Mouse (Mus musculus): Measurements from ENCODE around the gene Xkr7. TPM values are rescaled to one million over a fixed set of nuclear protein-coding genes. Genes with fewer than 3 reads are reported as not detected.

Xkr7 gene
- polyA plus RNA-seq, 1 experiment: not detected

- Histone ChIP-seq H3K27me3 (replicated peaks) (peaks cover 12% of the 10 kb centered on the region), H3K36me3 (replicated peaks; ENCODE audit: low read length) (no peaks in the 10 kb centered on the region), H3K4me3 (replicated peaks) (no peak overlapping the region), H3K9me3 (no peaks in the 10 kb centered on the region), H3K4me1 (peaks cover 15% of the 10 kb centered on the region)
- TF ChIP-seq GATA1 (IDR thresholded peaks at IDR 0.05; ENCODE audit: borderline replicate concordance, low read length) (no peak), FLI1 (IDR thresholded peaks at IDR 0.05; ENCODE audit: low read length) (no peak)
These were observed 52.2 kb downstream of the Xkr7 start for GRCm38 (mm10) chr2:153083824-153084223.

GRCm38 (mm10) chr2:153084261-153084976 lies 52.8 kb downstream of the Xkr7 start:
- Histone ChIP-seq H3K36me3 (replicated peaks; ENCODE audit: low read length) (no peaks in the 10 kb centered on the region), H3K4me3 (replicated peaks) (no peak overlapping the region), H3K27me3 (replicated peaks) (peaks cover 8% of the 10 kb centered on the region), H3K4me1 (peaks cover 15% of the 10 kb centered on the region), H3K9me3 (no peaks in the 10 kb centered on the region)
- TF ChIP-seq GATA1 (IDR thresholded peaks at IDR 0.05; ENCODE audit: borderline replicate concordance, low read length) (no peak), FLI1 (IDR thresholded peaks at IDR 0.05; ENCODE audit: low read length) (no peak)

GRCm38 (mm10) chr2:153085556-153085955 lies 53.9 kb downstream of the Xkr7 start:
- no peak for TF ChIP-seq FLI1 (IDR thresholded peaks at IDR 0.05; ENCODE audit: low read length)

GRCm38 (mm10) chr2:153086166-153086565 lies 54.5 kb downstream of the Xkr7 start:
- no peak overlapping the region for H3K4me3 ChIP-seq (replicated peaks)
- peaks cover 4% of the 10 kb centered on the region for H3K27me3 ChIP-seq (replicated peaks)
- H3K4me1 ChIP-seq: peaks cover 26% of the 10 kb centered on the region
- no peaks in the 10 kb centered on the region for H3K9me3 ChIP-seq
- TF ChIP-seq GATA1 (IDR thresholded peaks at IDR 0.05; ENCODE audit: borderline replicate concordance, low read length) (no peak), FLI1 (IDR thresholded peaks at IDR 0.05; ENCODE audit: low read length) (no peak)
- no peaks in the 10 kb centered on the region for H3K36me3 ChIP-seq (replicated peaks; ENCODE audit: low read length)

More at GRCm38 (mm10) chr2:153085556-153085955, 53.9 kb downstream of the Xkr7 start:
- Histone ChIP-seq H3K4me1 (peaks cover 21% of the 10 kb centered on the region), H3K4me3 (replicated peaks) (no peak overlapping the region), H3K27me3 (replicated peaks) (peaks cover 6% of the 10 kb centered on the region), H3K36me3 (replicated peaks; ENCODE audit: low read length) (no peaks in the 10 kb centered on the region), H3K9me3 (no peaks in the 10 kb centered on the region)

- TF ChIP-seq GATA1 (IDR thresholded peaks at IDR 0.05; ENCODE audit: borderline replicate concordance, low read length) (no peak), FLI1 (IDR thresholded peaks at IDR 0.05; ENCODE audit: low read length) (no peak)
- no peaks in the 10 kb centered on the region for H3K9me3 ChIP-seq
- no peaks in the 10 kb centered on the region for H3K36me3 ChIP-seq (replicated peaks; ENCODE audit: low read length)
- no peak overlapping the region for H3K4me3 ChIP-seq (replicated peaks)
- peaks cover 5% of the 10 kb centered on the region for H3K27me3 ChIP-seq (replicated peaks)
- H3K4me1 ChIP-seq: peaks cover 29% of the 10 kb centered on the region
These were observed 55.4 kb downstream of the Xkr7 start for GRCm38 (mm10) chr2:153087091-153087490.

- Histone ChIP-seq H3K4me1 (peaks cover 29% of the 10 kb centered on the region), H3K4me3 (replicated peaks) (no peak overlapping the region), H3K9me3 (no peaks in the 10 kb centered on the region), H3K36me3 (replicated peaks; ENCODE audit: low read length) (no peaks in the 10 kb centered on the region), H3K27me3 (replicated peaks) (peaks cover 9% of the 10 kb centered on the region)
- TF ChIP-seq GATA1 (IDR thresholded peaks at IDR 0.05; ENCODE audit: borderline replicate concordance, low read length) (no peak), FLI1 (IDR thresholded peaks at IDR 0.05; ENCODE audit: low read length) (no peak)
These were observed 57.7 kb downstream of the Xkr7 start for GRCm38 (mm10) chr2:153089316-153089715.

GRCm38 (mm10) chr2:153090551-153091165 lies 59.0 kb downstream of the Xkr7 start:
- Histone ChIP-seq H3K27me3 (replicated peaks) (peaks cover 9% of the 10 kb centered on the region), H3K4me1 (peaks cover 22% of the 10 kb centered on the region), H3K9me3 (no peaks in the 10 kb centered on the region), H3K4me3 (replicated peaks) (peak overlapping the region; percentile 29), H3K36me3 (replicated peaks; ENCODE audit: low read length) (no peaks in the 10 kb centered on the region)
- TF ChIP-seq FLI1 (IDR thresholded peaks at IDR 0.05; ENCODE audit: low read length) (no peak), GATA1 (IDR thresholded peaks at IDR 0.05; ENCODE audit: borderline replicate concordance, low read length) (no peak)

Other genes with a start within 250 kb of the Xkr7 start
- gene Bcl2l1, start 200.1 kb upstream of the Xkr7 start, polyA plus RNA-seq (2012; ENCODE audit: insufficient read depth, low replicate concordance): 498 and 1,222 TPM in 2 replicates
- gene Tpx2, start 183.9 kb upstream of the Xkr7 start, polyA plus RNA-seq (2012; ENCODE audit: insufficient read depth, low replicate concordance): 1.1 and 10.4 TPM in 2 replicates
- 0.15 TPM in 1 of 2 replicates, not detected in the other for gene Mylk2, start 120.5 kb upstream of the Xkr7 start, polyA plus RNA-seq (2012; ENCODE audit: insufficient read depth, low replicate concordance)
- gene Foxs1, start 98.6 kb upstream of the Xkr7 start, polyA plus RNA-seq (2012; ENCODE audit: insufficient read depth, low replicate concordance): 3.2 and 4.6 TPM in 2 replicates
- gene Dusp15, start 80.2 kb upstream of the Xkr7 start, polyA plus RNA-seq (2012; ENCODE audit: insufficient read depth, low replicate concordance): 1.0 TPM in 1 of 2 replicates, not detected in the other
- 0.22 TPM in 1 of 2 replicates, not detected in the other for gene Ttll9, start 69.4 kb upstream of the Xkr7 start, polyA plus RNA-seq (2012; ENCODE audit: insufficient read depth, low replicate concordance)
- gene Pdrg1, start 16.4 kb upstream of the Xkr7 start, polyA plus RNA-seq (2012; ENCODE audit: insufficient read depth, low replicate concordance): 9.7 and 47.3 TPM in 2 replicates
- gene Ccm2l, start 34.1 kb downstream of the Xkr7 start, polyA plus RNA-seq (2012; ENCODE audit: insufficient read depth, low replicate concordance): not detected in 2 replicates
- 1.9 and 8.1 TPM in 2 replicates for gene Hck, start 76.6 kb downstream of the Xkr7 start, polyA plus RNA-seq (2012; ENCODE audit: insufficient read depth, low replicate concordance)
- gene Tm9sf4, start 129.5 kb downstream of the Xkr7 start, polyA plus RNA-seq (2012; ENCODE audit: insufficient read depth, low replicate concordance): 23.8 and 32.4 TPM in 2 replicates
- 3.3 and 3.6 TPM in 2 replicates for gene Tspyl3, start 193.6 kb downstream of the Xkr7 start, polyA plus RNA-seq (2012; ENCODE audit: insufficient read depth, low replicate concordance)
- gene Plagl2, start 209.6 kb downstream of the Xkr7 start, polyA plus RNA-seq (2012; ENCODE audit: insufficient read depth, low replicate concordance): 5.7 and 6.8 TPM in 2 replicates
- gene Pofut1, start 209.7 kb downstream of the Xkr7 start, polyA plus RNA-seq (2012; ENCODE audit: insufficient read depth, low replicate concordance): 2.1 and 3.0 TPM in 2 replicates